Mouse (Mus musculus) layer of hippocampus, adult 18-20 months (tissue): Measurements from ENCODE around the gene Rnf183. TPM values are rescaled to one million over a fixed set of nuclear protein-coding genes. Genes with fewer than 3 reads are reported as not detected.
"Not testable (repeated sequence)": the region's sequence is repeated elsewhere in the genome, so short reads cannot be mapped to it uniquely, and the experiment has no call there.

Experiments used
- DNase-seq, 2 experiments: peaks; one replicate each; pipeline ENCODE4 v3.0.0; 2022; ENCODE audit warnings: low spot score in 2 of 2
- long read RNA-seq: library from polyadenylated mRNA; stranded (forward); transcript quantifications from one replicate; pipeline ENCODE4 v2.0.0, GENCODE M21; 2021
- total RNA-seq, 2 experiments: library from RNA; stranded (reverse); gene quantifications; 2 replicates each; pipeline ENCODE4 v1.2.3; 2021

Gene Rnf183
- total RNA-seq: not detected
- long read RNA-seq: 0 reads

- no peak for DNase-seq
Observed at GRCm38 (mm10) chr4:62435081-62435480, at the start of gene Rnf183. Gene Rnf183, minus strand, starts transcription at chr4:62435252.

- DNase-seq: no peak
Observed at GRCm38 (mm10) chr4:62480709-62481605, 45.9 kb upstream of the Rnf183 start.

GRCm38 (mm10) chr4:62479937-62480708, 45.1 kb upstream of the Rnf183 start, which contains the start of gene Bspry:
Gene Bspry, plus strand, starts transcription at chr4:62480053.
- DNase-seq: no peak

GRCm38 (mm10) chr4:62479593-62479936, 44.5 kb upstream of the Rnf183 start:
- DNase-seq: not testable (repeated sequence)

GRCm38 (mm10) chr4:62477542-62478244, 42.6 kb upstream of the Rnf183 start:
- DNase-seq: no peak

- DNase-seq: no peak
Observed at GRCm38 (mm10) chr4:62475793-62476192, 40.7 kb upstream of the Rnf183 start.

- no peak for DNase-seq
Observed at GRCm38 (mm10) chr4:62475131-62475530, 40.1 kb upstream of the Rnf183 start.

GRCm38 (mm10) chr4:62472071-62472470, 37.0 kb upstream of the Rnf183 start:
- peak in 1 of 2 experiments; percentile 36 for DNase-seq

- peak; percentile 78 to 84 for DNase-seq
Observed at GRCm38 (mm10) chr4:62470598-62471051, 35.6 kb upstream of the Rnf183 start, which contains the start of gene Wdr31. Gene Wdr31, minus strand, starts transcription at chr4:62470896.

- no peak for DNase-seq
Observed at GRCm38 (mm10) chr4:62468158-62468557, 33.1 kb upstream of the Rnf183 start.

- no peak for DNase-seq
Observed at GRCm38 (mm10) chr4:62463124-62463523, 28.1 kb upstream of the Rnf183 start.

- no peak for DNase-seq
Observed at GRCm38 (mm10) chr4:62460348-62460747, 25.3 kb upstream of the Rnf183 start.

- peak; percentile 71 to 80 for DNase-seq
Observed at GRCm38 (mm10) chr4:62459081-62459480, 24.0 kb upstream of the Rnf183 start.

- DNase-seq: peak in 1 of 2 experiments; percentile 65
Observed at GRCm38 (mm10) chr4:62454995-62455394, 19.9 kb upstream of the Rnf183 start.

- no peak for DNase-seq
Observed at GRCm38 (mm10) chr4:62440986-62441385, 5.9 kb upstream of the Rnf183 start.

- DNase-seq: no peak
Observed at GRCm38 (mm10) chr4:62440544-62440943, 5.5 kb upstream of the Rnf183 start.

GRCm38 (mm10) chr4:62439793-62440192, 4.7 kb upstream of the Rnf183 start:
- DNase-seq: no peak

GRCm38 (mm10) chr4:62437871-62438270, 2.8 kb upstream of the Rnf183 start:
- no peak for DNase-seq

- no peak for DNase-seq
Observed at GRCm38 (mm10) chr4:62437256-62437778, 2.3 kb upstream of the Rnf183 start.

- no peak for DNase-seq
Observed at GRCm38 (mm10) chr4:62433939-62434870, 847 bp downstream of the Rnf183 start.
